Mouse (Mus musculus) left cerebral cortex, postnatal 14 days (tissue): ENCODE results near the gene Sucnr1. TPM values are rescaled to one million over a fixed set of nuclear protein-coding genes. Genes with fewer than 3 reads are reported as not detected.

Source experiments
- DNase-seq, 2 experiments: peaks; one replicate each; pipeline ENCODE4 v3.0.0; 2021 to 2022; ENCODE audit warnings: low spot score in 2 of 2, mixed read lengths in 1 of 2
- intact Hi-C: fragments of 180-260 bp; cut with DNase I; formaldehyde crosslinking; loops from one replicate; pipeline ENCODE4 v1.15.1; 2025
- total RNA-seq, 2 experiments: library from RNA; stranded (reverse); gene quantifications; 2 replicates each; pipeline ENCODE4 v1.2.3; 2021

Sucnr1 gene
- total RNA-seq, 2 experiments from 2014 or later: not detected

- intact Hi-C loops: no loop called here
- DNase-seq: no peak
These were observed 26.1 kb downstream of the Sucnr1 start for GRCm38 (mm10) chr3:60107736-60108135.

GRCm38 (mm10) chr3:60108815-60109214 is 27.1 kb downstream of the Sucnr1 start:
- no peak for DNase-seq
- intact Hi-C loops: no loop called here

GRCm38 (mm10) chr3:60111135-60111710 is 29.6 kb downstream of the Sucnr1 start:
- intact Hi-C loops: loop anchor here (5.0 to 10.0 kb wide), 4 partner anchors 239 to 1034 kb away; no protein-coding TSS in a partner anchor
- DNase-seq: no peak

DNA sequence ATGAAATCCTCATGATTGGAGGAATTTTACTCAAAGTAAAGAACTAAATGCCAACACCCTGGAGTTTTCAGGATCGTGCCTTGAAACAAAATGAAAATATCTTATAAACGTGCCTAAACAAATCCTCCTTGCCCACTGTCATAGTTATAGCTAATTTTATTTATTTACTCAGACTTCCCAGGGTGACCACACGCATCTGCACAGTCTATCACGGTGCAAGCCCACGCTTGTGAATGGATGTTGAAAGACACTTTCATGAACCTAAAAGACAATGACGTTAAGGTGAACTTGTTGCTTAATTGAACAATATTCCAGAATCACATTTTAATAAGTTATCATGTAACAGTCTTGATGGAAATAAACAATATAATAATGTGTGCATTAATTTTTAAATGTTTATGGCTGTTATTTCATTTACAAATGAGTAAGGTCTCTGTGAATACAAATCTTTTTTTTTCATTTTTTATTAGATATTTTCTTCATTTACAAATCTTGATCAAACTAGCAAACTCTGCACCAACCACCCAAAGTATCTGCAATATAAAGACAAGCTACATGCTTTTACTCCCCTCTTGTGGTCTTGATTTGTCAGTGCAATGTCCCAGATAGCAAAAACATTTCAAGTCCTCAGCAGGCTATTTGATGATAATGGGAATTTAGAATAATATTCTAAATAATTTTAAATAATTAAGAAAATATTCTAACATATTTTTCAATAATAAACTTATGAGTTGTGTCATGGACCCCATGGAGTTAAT is 30.4 kb downstream of the Sucnr1 start:
- intact Hi-C loops: loop anchor here (5.0 to 10.0 kb wide), 4 partner anchors 240 to 1035 kb away; no protein-coding TSS in a partner anchor
- peak; percentile 52 to 53 for DNase-seq

DNA sequence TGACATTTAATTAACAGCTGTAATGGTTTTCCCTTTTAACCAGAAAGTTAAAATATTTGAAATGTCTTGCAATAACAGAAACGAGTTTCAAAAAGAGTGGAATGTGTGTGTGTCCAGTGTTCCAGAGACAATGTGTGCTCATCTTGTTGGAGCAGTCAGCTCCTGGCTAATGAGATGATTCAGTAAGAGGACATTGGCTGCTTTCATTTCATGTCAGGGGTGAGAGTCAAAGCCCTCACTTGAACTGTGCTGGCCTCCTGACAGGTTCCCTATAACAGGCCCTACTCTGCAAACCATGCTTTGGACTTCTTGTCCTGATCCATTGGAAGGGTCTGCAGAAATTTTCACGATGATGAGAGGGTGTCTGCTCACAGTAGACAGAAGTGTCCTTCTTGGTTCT is 32.9 kb downstream of the Sucnr1 start:
- intact Hi-C loops: loop anchor here (5.0 to 10.0 kb wide), 4 partner anchors 242 to 1037 kb away; no protein-coding TSS in a partner anchor
- DNase-seq: no peak

GRCm38 (mm10) chr3:60121449-60121848 is 39.8 kb downstream of the Sucnr1 start:
- intact Hi-C loops: loop anchor here (10.0 kb wide), 1 partner anchor 593 kb away; no protein-coding TSS in a partner anchor
- DNase-seq: no peak

DNA sequence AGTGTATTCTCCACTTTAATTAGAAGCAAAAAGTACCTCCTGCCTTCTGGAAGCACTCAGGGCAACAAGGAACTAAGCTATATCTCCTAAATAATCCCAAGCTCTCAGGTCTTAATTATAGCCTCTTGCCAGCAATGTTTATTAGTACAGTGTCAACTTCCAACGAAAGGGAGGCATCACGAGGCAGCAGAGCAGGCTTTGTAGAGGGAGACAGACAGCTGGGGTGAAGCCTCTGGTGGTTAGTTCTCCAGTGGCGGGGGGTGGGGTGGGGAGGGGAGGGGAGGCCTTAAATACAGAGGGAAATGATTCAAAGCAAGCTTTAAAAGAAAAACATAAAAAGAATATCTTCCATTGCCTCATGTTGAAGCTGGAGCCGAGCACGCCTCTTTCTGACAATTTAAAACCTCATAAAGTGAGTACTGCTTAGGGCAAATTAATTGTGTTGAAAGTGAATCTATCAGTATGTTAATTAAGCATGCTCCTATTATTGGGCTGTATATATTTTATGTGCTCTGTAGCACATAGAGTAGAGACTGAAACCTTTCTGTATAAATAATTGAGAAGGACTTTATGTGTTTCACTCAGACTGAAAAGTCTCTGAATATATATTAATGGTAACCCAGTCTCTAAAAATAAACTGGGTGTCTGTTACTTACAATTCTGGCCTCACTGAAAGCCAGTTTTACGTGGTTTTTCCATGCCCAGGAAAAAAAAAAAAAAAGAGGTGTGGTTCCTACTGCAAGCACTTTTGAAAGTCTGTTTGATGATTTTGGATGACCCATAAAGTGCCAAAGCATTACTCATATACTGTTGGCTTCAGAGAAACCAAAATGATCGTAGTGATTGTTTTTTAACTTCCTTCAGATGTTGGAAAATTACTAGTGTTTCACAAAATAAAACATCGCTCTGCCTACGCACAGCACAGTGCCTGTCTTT is 42.5 kb downstream of the Sucnr1 start:
- intact Hi-C loops: loop anchor here (10.0 kb wide), 1 partner anchor 591 kb away; no protein-coding TSS in a partner anchor
- DNase-seq: no peak

DNA sequence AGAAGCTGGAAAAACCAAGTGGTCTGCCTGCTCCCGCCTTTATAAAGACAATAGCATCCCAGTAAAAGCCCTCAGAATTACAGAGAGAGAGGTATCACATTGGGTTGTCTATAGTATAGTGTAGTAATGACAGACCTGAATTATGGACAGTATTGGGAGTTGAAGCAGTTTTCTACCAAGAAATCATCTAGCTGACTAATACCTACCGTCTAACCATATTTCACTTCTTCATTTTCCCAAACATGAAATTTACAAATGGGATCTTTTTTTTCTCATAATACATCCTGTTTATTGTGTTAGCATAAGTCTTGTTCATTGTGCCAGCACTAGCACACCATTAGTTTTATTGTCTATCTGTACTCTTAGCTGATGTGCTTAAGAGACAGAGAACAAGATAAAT is 44.9 kb downstream of the Sucnr1 start:
- intact Hi-C loops: loop anchor here (10.0 kb wide), 1 partner anchor 588 kb away; no protein-coding TSS in a partner anchor
- no peak for DNase-seq

GRCm38 (mm10) chr3:60128282-60128681 is 46.6 kb downstream of the Sucnr1 start:
- no peak for DNase-seq
- intact Hi-C loops: loop anchor here (10.0 kb wide), 1 partner anchor 587 kb away; no protein-coding TSS in a partner anchor

DNA sequence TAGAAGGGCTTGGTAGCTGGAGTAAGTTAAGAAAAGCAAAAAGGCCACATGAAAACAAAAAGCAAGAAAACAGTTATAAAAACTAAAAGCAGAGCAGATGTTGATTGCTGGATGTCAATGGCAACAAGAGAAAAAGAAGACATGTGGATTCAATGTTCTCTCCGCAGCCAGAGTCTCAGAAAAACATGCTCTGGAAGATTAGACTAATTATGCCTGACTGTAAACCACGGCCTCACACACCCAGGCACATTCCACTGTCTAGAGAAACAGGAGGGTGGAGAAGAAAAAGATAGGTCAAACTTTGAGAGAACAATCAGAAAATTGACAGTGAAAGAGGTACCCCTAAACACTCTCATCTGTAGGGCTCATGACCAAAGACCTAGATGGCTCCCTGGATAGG is 54.1 kb downstream of the Sucnr1 start:
- DNase-seq: no peak
- intact Hi-C loops: no loop called here

Other genes starting within 250 kb of the Sucnr1 start
- gene Gm8298, start 220.8 kb upstream of the Sucnr1 start, total RNA-seq: not detected
- gene C130079G13Rik, start 156.7 kb upstream of the Sucnr1 start, total RNA-seq: not detected
- not detected for gene Aadacl2, start 75.1 kb upstream of the Sucnr1 start, total RNA-seq
- gene Aadac, start 56.2 kb upstream of the Sucnr1 start, total RNA-seq: not detected